Mouse (Mus musculus): ENCODE data around the gene Pdk2.
"Not testable (repeated sequence)": the region's sequence is repeated elsewhere in the genome, so short reads cannot be mapped to it uniquely, and the experiment has no call there.

Pdk2 gene

GRCm38 (mm10) chr11:95026849-95027248 lies 14.3 kb downstream of the Pdk2 start:
- no peak for DNase-seq (ENCODE audit: low spot score)

- no peak for DNase-seq (ENCODE audit: low spot score)
Observed at GRCm38 (mm10) chr11:95026090-95026542, 15.0 kb downstream of the Pdk2 start.

- no peak for DNase-seq (ENCODE audit: low spot score)
Observed at GRCm38 (mm10) chr11:95025227-95026012, 15.7 kb downstream of the Pdk2 start.

- no peak for DNase-seq (ENCODE audit: low spot score)
Observed at GRCm38 (mm10) chr11:95024439-95025184, 16.5 kb downstream of the Pdk2 start.

- no peak for DNase-seq (ENCODE audit: low spot score)
Observed at GRCm38 (mm10) chr11:95023481-95023880, 17.7 kb downstream of the Pdk2 start.

GRCm38 (mm10) chr11:95022237-95022992 lies 18.7 kb downstream of the Pdk2 start:
- no peak for DNase-seq (ENCODE audit: low spot score)

- no peak for DNase-seq (ENCODE audit: low spot score)
Observed at GRCm38 (mm10) chr11:95015484-95015883, 25.7 kb downstream of the Pdk2 start.

GRCm38 (mm10) chr11:95012487-95012886 lies 28.7 kb downstream of the Pdk2 start:
- no peak for DNase-seq (ENCODE audit: low spot score)

GRCm38 (mm10) chr11:95012075-95012474 lies 29.1 kb downstream of the Pdk2 start:
- DNase-seq (ENCODE audit: low spot score), result no peak

GRCm38 (mm10) chr11:95011416-95011815 lies 29.7 kb downstream of the Pdk2 start:
- no peak for DNase-seq (ENCODE audit: low spot score)

- DNase-seq (ENCODE audit: low spot score), result not testable (repeated sequence)
Observed at GRCm38 (mm10) chr11:95010841-95011403, 30.2 kb downstream of the Pdk2 start.

- no peak for DNase-seq (ENCODE audit: low spot score)
Observed at GRCm38 (mm10) chr11:95010141-95010739, 30.9 kb downstream of the Pdk2 start.

GRCm38 (mm10) chr11:95009629-95010014 lies 31.5 kb downstream of the Pdk2 start, which contains the start of gene Samd14:
Samd14 (plus strand) TSS chr11:95009879.
- no peak for DNase-seq (ENCODE audit: low spot score)

- no peak for DNase-seq (ENCODE audit: low spot score)
Observed at GRCm38 (mm10) chr11:95008661-95009628, 32.2 kb downstream of the Pdk2 start.

- no peak for DNase-seq (ENCODE audit: low spot score)
Observed at GRCm38 (mm10) chr11:95007418-95007817, 33.7 kb downstream of the Pdk2 start.

- no peak for DNase-seq (ENCODE audit: low spot score)
Observed at GRCm38 (mm10) chr11:95006525-95007219, 34.5 kb downstream of the Pdk2 start.

- DNase-seq (ENCODE audit: low spot score), result no peak
Observed at GRCm38 (mm10) chr11:95006038-95006437, 35.1 kb downstream of the Pdk2 start.

- no peak for DNase-seq (ENCODE audit: low spot score)
Observed at GRCm38 (mm10) chr11:95004937-95005198, 36.3 kb downstream of the Pdk2 start.

- DNase-seq (ENCODE audit: low spot score), result no peak
Observed at GRCm38 (mm10) chr11:95004136-95004936, 36.8 kb downstream of the Pdk2 start.

Measured in urinary bladder, postnatal 10 days (tissue).